Mouse (Mus musculus) MEL (cell line): ENCODE data around the gene Diexf. TPM values are rescaled to one million over a fixed set of nuclear protein-coding genes. Genes with fewer than 3 reads are reported as not detected.

ENCODE experiments used
- DNase-seq: peaks from one replicate; pipeline ENCODE4 v3.0.0; 2011; ENCODE audit warnings: low read depth, low spot score
- H3K27ac ChIP-seq: 2 replicates; pipeline ENCODE4 v1.5.1; 2012; ENCODE audit warnings: low read depth, mild to moderate bottlenecking, control low read depth, low read length, moderate library complexity; ENCODE audit not compliant: control insufficient read depth
- H3K27me3 ChIP-seq, 2 experiments: fragments of 150-350 bp in 1 of 2; sonication (generic) in 1 of 2; 2 replicates each; pipeline ENCODE4 v1.6.1; 2012; ENCODE audit warnings: low read length in 2 of 2, mild to moderate bottlenecking in 2 of 2, improper control_type of control experiment in 1 of 2, moderate library complexity in 1 of 2; ENCODE audit not compliant: insufficient read depth in 2 of 2, control insufficient read depth in 1 of 2
- H3K36me3 ChIP-seq, 2 experiments: 2 replicates each; pipeline ENCODE4 v1.6.1; 2012 to 2014; ENCODE audit warnings: low read length in 2 of 2, improper control_type of control experiment in 1 of 2, inconsistent platforms in 1 of 2, mild to moderate bottlenecking in 1 of 2; ENCODE audit not compliant: insufficient read depth in 2 of 2, control insufficient read depth in 1 of 2
- H3K4me1 ChIP-seq, 2 experiments: fragments of 150-350 bp in 1 of 2; sonication (generic) in 1 of 2; 2 replicates each; pipeline ENCODE4 v1.6.1; 2012; ENCODE audit warnings: low read length in 2 of 2, improper control_type of control experiment in 1 of 2, mild to moderate bottlenecking in 1 of 2; ENCODE audit not compliant: insufficient read depth in 2 of 2, control insufficient read depth in 1 of 2
- H3K4me3 ChIP-seq, 2 experiments: fragments of 150-350 bp in 1 of 2; sonication (generic) in 1 of 2; 2 replicates each; pipeline ENCODE4 v1.5.1; 2012; ENCODE audit warnings: low read depth in 2 of 2, low read length in 2 of 2, mild to moderate bottlenecking in 2 of 2, moderate library complexity in 2 of 2, control low read depth in 1 of 2, improper control_type of control experiment in 1 of 2; ENCODE audit not compliant: control insufficient read depth in 1 of 2, insufficient read depth in 1 of 2
- H3K79me2 ChIP-seq: 2 replicates; pipeline ENCODE4 v1.6.1; 2012; ENCODE audit warnings: mild to moderate bottlenecking, low read length, moderate library complexity; ENCODE audit not compliant: control insufficient read depth, poor library complexity, insufficient read depth
- H3K9ac ChIP-seq: 2 replicates; pipeline ENCODE4 v1.6.1; 2012; ENCODE audit warnings: low read depth, mild to moderate bottlenecking, control low read depth, low read length, moderate library complexity; ENCODE audit not compliant: control insufficient read depth, poor library complexity, severe bottlenecking
- H3K9me3 ChIP-seq: fragments of 150-350 bp; sonication (generic); replicated peaks from 2 replicates; pipeline ENCODE4 v1.6.1; 2012; ENCODE audit warnings: mild to moderate bottlenecking, low read length, improper control_type of control experiment, moderate library complexity; ENCODE audit not compliant: insufficient read depth
- CHD1 ChIP-seq: IDR thresholded peaks from 2 replicates; pipeline ENCODE4 v1.6.1; 2012; ENCODE audit warnings: low read depth, mild to moderate bottlenecking, inconsistent platforms, low read length, improper control_type of control experiment
- CHD2 ChIP-seq: IDR thresholded peaks from 2 replicates; pipeline ENCODE4 v1.6.1; 2011; ENCODE audit warnings: low read length, improper control_type of control experiment
- CTCF ChIP-seq, 3 experiments: IDR thresholded peaks in 2 of 3; conservative IDR thresholded peaks in 1 of 3; 2 replicates each; pipeline ENCODE4 v1.5.1; 2011 to 2012; ENCODE audit warnings: low read length in 3 of 3, low read depth in 2 of 3, mild to moderate bottlenecking in 2 of 3, improper control_type of control experiment in 1 of 3, inconsistent platforms in 1 of 3, mixed read lengths in 1 of 3, moderate library complexity in 1 of 3; ENCODE audit not compliant: control insufficient read depth in 1 of 3, insufficient read depth in 1 of 3, poor library complexity in 1 of 3, severe bottlenecking in 1 of 3
- GABPA ChIP-seq: IDR thresholded peaks from 2 replicates; pipeline ENCODE4 v1.6.1; 2012; ENCODE audit warnings: low read depth, mild to moderate bottlenecking, inconsistent platforms, low read length, improper control_type of control experiment, moderate library complexity
- KAT2A ChIP-seq: conservative IDR thresholded peaks from 2 replicates; pipeline ENCODE4 v1.6.1; 2012; ENCODE audit warnings: low read depth, low read length, improper control_type of control experiment, inconsistent platforms
- MAFK ChIP-seq: IDR thresholded peaks from 2 replicates; pipeline ENCODE4 v1.6.1; 2011; ENCODE audit warnings: low read depth, mild to moderate bottlenecking, low read length, improper control_type of control experiment, borderline replicate concordance
- MAZ ChIP-seq: IDR thresholded peaks from 2 replicates; pipeline ENCODE4 v1.6.1; 2012; ENCODE audit warnings: low read depth, mild to moderate bottlenecking, inconsistent platforms, low read length, improper control_type of control experiment
- MXI1 ChIP-seq: IDR thresholded peaks from 2 replicates; pipeline ENCODE4 v1.6.1; 2011; ENCODE audit warnings: mild to moderate bottlenecking, low read depth, low read length, improper control_type of control experiment
- MYC ChIP-seq: IDR thresholded peaks from 2 replicates; pipeline ENCODE4 v1.6.1; 2011; ENCODE audit warnings: low read depth, mild to moderate bottlenecking, low read length, improper control_type of control experiment, moderate library complexity
- POLR2A ChIP-seq, 2 experiments: IDR thresholded peaks; 2 replicates each; pipeline ENCODE4 v1.6.1; 2011 to 2012; ENCODE audit warnings: low read length in 2 of 2, mild to moderate bottlenecking in 2 of 2, control low read depth in 1 of 2, improper control_type of control experiment in 1 of 2, low read depth in 1 of 2, moderate library complexity in 1 of 2; ENCODE audit not compliant: control insufficient read depth in 1 of 2, insufficient read depth in 1 of 2, poor library complexity in 1 of 2
- RCOR1 ChIP-seq: IDR thresholded peaks from 2 replicates; pipeline ENCODE4 v1.6.1; 2012; ENCODE audit warnings: low read depth, mild to moderate bottlenecking, inconsistent platforms, low read length, improper control_type of control experiment
- SIN3A ChIP-seq: IDR thresholded peaks from 2 replicates; pipeline ENCODE4 v1.6.1; 2012; ENCODE audit warnings: low read length, improper control_type of control experiment, inconsistent platforms
- SMC3 ChIP-seq: IDR thresholded peaks from 2 replicates; pipeline ENCODE4 v1.6.1; 2011; ENCODE audit warnings: low read depth, low read length, improper control_type of control experiment
- TAL1 ChIP-seq: IDR thresholded peaks from 2 replicates; pipeline ENCODE4 v1.6.1; 2012; ENCODE audit warnings: mild to moderate bottlenecking, inconsistent platforms, low read length, moderate library complexity, mixed read lengths
- TBP ChIP-seq: IDR thresholded peaks from 2 replicates; pipeline ENCODE4 v1.8.0; 2011; ENCODE audit warnings: low read depth, low read length, improper control_type of control experiment
- USF2 ChIP-seq, 2 experiments: IDR thresholded peaks; 2 replicates each; pipeline ENCODE4 v1.6.1; 2011 to 2012; ENCODE audit warnings: improper control_type of control experiment in 2 of 2, low read length in 2 of 2, borderline replicate concordance in 1 of 2, inconsistent platforms in 1 of 2, low read depth in 1 of 2, mild to moderate bottlenecking in 1 of 2; ENCODE audit not compliant: insufficient read depth in 1 of 2
- ZKSCAN1 ChIP-seq: IDR thresholded peaks from 2 replicates; pipeline ENCODE4 v1.6.1; 2012; ENCODE audit warnings: low read depth, mild to moderate bottlenecking, inconsistent platforms, low read length, improper control_type of control experiment, moderate library complexity
- ZMIZ1 ChIP-seq: IDR thresholded peaks from 2 replicates; pipeline ENCODE4 v1.6.1; 2012; ENCODE audit warnings: low read depth, mild to moderate bottlenecking, inconsistent platforms, low read length, improper control_type of control experiment, moderate library complexity
- ZNF384 ChIP-seq: IDR thresholded peaks from 2 replicates; pipeline ENCODE4 v1.6.1; 2012; ENCODE audit warnings: low read depth, mild to moderate bottlenecking, inconsistent platforms, low read length, improper control_type of control experiment
- polyA plus RNA-seq, 2 experiments: library from polyadenylated mRNA; stranded (reverse) in 1 of 2; unstranded in 1 of 2; fragments of >175 nt in 1 of 2; fragments of >200 nt in 1 of 2; gene quantifications; 2 replicates each; pipeline versions ENCODE4 v1.2.1 to v1.2.4; 2012; ENCODE audit warnings: low replicate concordance in 2 of 2, low read depth in 1 of 2; ENCODE audit not compliant: insufficient read length in 2 of 2, insufficient read depth in 1 of 2, missing spikeins in 1 of 2
- total RNA-seq: library from RNA; depleted of rRNA; stranded (reverse); fragments of 300-350 nt; gene quantifications from 2 replicates; pipeline ENCODE4 v1.2.3, GENCODE M21; 2012

Gene Diexf
- total and polyA plus RNA-seq, 3 experiments, result 20.6 to 45.4 TPM; not detected in 1

DNA sequence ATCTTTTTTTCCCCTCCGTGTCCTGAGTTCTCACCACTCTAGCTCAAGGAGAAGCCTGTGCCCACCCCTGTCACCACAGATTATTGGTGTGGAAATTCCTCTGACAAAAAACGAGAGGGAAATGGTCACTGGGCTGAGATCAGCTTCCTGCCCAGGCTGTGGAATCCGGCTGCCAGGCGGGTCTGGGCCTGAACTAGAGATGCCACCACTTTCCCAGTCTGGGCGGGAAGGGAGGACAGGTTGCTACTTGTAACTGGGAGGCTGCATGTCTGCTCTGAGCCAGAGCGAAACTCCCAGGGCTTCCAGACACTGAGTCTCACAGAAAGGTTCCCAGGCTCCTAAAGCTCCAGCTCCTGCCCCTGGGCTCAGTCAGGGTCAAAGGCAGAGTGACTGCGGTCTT, 11.0 kb upstream of the Diexf start:
- no peaks in the 10 kb centered on the region for H3K36me3 ChIP-seq
- H3K27me3 ChIP-seq, result peaks cover 11% of the 10 kb centered on the region in 2 experiments
- H3K4me3 ChIP-seq, result no peak overlapping the region
- no peaks in the 10 kb centered on the region for H3K4me1 ChIP-seq
- H3K79me2 ChIP-seq, result no peaks in the 10 kb centered on the region
- DNase-seq, result no peak
- H3K9ac ChIP-seq, result no peak overlapping the region
- H3K27ac ChIP-seq, result no peak overlapping the region
- TF ChIP-seq RCOR1 (no peak), KAT2A (no peak)
- no peaks in the 10 kb centered on the region for H3K9me3 ChIP-seq

DNA sequence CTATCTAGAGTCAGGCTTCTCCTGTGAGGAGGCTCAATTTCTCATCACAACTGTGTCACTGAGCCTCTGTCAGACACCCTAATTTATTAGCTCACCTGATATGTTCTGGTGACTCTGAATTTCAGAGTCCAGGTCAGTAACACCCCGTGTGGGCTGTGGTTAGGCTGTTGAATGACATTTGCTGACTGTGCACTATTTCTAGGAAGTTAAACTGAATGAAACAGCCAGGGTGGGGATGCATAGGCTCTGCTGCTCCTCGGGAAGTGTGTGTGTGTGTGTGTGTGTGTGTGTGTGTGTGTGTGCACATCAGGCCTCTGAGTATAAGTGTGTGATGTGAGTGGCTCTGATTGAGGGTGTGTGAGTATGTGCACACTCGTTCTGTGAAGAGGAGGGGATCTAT, 8.6 kb upstream of the Diexf start:
- Histone ChIP-seq H3K27ac (no peak overlapping the region), H3K27me3 (peaks cover 7 to 8% of the 10 kb centered on the region in 2 experiments)
- TF ChIP-seq ZMIZ1 (no peak), CHD1 (no peak), MAFK (peak; percentile 73; the same call in 1 of the 2 replicates)
- TF ChIP-seq, all 39 proteins: peak for 1
- no peak overlapping the region for H3K9ac ChIP-seq
- no peaks in the 10 kb centered on the region for H3K36me3 ChIP-seq
- no peak overlapping the region for H3K4me3 ChIP-seq
- H3K9me3 ChIP-seq, result no peaks in the 10 kb centered on the region
- H3K4me1 ChIP-seq, result no peaks in the 10 kb centered on the region
- no peak for DNase-seq
- H3K79me2 ChIP-seq, result no peaks in the 10 kb centered on the region

DNA sequence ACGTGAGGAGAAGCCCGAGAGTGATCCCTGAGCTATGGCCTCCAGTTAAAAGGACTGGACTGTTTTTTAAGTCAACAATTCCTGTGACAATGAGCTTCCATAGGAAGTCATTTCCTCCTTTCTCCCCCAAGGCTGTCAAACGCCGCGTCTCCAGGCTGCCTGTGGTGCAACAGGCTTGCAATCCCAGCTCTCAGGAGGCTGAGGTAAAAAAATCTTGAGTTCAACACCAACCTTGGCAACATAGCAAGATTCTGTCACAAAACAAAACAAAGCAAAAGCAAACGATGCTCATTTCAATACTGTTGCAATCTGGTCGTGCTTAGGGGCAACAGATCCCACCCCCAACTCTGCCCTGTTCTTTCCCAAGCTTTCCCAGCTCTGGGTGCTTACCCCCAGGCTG, 8.0 kb upstream of the Diexf start:
- Histone ChIP-seq H3K27me3 (peaks cover 6 to 8% of the 10 kb centered on the region in 2 experiments), H3K9me3 (no peaks in the 10 kb centered on the region), H3K27ac (no peak overlapping the region), H3K79me2 (no peaks in the 10 kb centered on the region), H3K36me3 (no peaks in the 10 kb centered on the region), H3K4me1 (no peaks in the 10 kb centered on the region), H3K4me3 (no peak overlapping the region), H3K9ac (no peak overlapping the region)
- DNase-seq, result no peak
- TF ChIP-seq SIN3A, result no peak
- TF ChIP-seq ZNF384, result no peak
- no peak for TF ChIP-seq TAL1
- no peak for TF ChIP-seq MYC
- no peak for TF ChIP-seq GABPA
- TF ChIP-seq TBP, result no peak
- TF ChIP-seq SMC3, result no peak
- no peak for TF ChIP-seq ZMIZ1
- TF ChIP-seq POLR2A (IDR thresholded peaks at IDR 0.05; ENCODE audit: control insufficient read depth in 1 of 2, insufficient read depth in 1 of 2, low read depth in 1 of 2, low read length in 2 of 2, poor library complexity in 1 of 2), result no peak
- no peak for TF ChIP-seq USF2 (IDR thresholded peaks at IDR 0.05; ENCODE audit: borderline replicate concordance in 1 of 2, insufficient read depth in 1 of 2, low read depth in 1 of 2, low read length in 2 of 2)
- no peak for TF ChIP-seq CHD2
- no peak for TF ChIP-seq MXI1
- no peak for TF ChIP-seq MAZ
- TF ChIP-seq CTCF (IDR thresholded peaks at IDR 0.05 in 2 of 3, conservative IDR thresholded peaks at IDR 0.05 in 1 of 3; ENCODE audit: control insufficient read depth in 1 of 3, insufficient read depth in 1 of 3, low read depth in 2 of 3, low read length in 3 of 3, poor library complexity in 1 of 3, severe bottlenecking in 1 of 3), result no peak
- TF ChIP-seq ZKSCAN1, result no peak
- TF ChIP-seq, all 39 proteins: peak for 0
